Mouse (Mus musculus) T-helper 2 cell (primary cell): ENCODE measurements around the gene Rreb1.

Source experiments
- in situ Hi-C: fragments of 300-600 bp; cut with MboI, MseI; formaldehyde crosslinking; loops from one replicate; pipeline ENCODE4 v1.15.1; 2025; ENCODE audit warnings: high pct_unique_total_duplicates

The Rreb1 gene

GRCm38 (mm10) chr13:37969988-37970387, 191.8 kb downstream of the Rreb1 start:
- in situ Hi-C loops, result no loop called here

- in situ Hi-C loops, result no loop called here
These were observed 192.8 kb downstream of the Rreb1 start for GRCm38 (mm10) chr13:37970887-37971530.

GRCm38 (mm10) chr13:37974036-37974435, 195.8 kb downstream of the Rreb1 start:
- in situ Hi-C loops, result no loop called here

- in situ Hi-C loops, result no loop called here
These were observed 196.5 kb downstream of the Rreb1 start for GRCm38 (mm10) chr13:37974731-37975130.

GRCm38 (mm10) chr13:37979506-37979905, 201.3 kb downstream of the Rreb1 start:
- in situ Hi-C loops, result no loop called here

GRCm38 (mm10) chr13:37980346-37980745, 202.1 kb downstream of the Rreb1 start:
- in situ Hi-C loops, result no loop called here

- in situ Hi-C loops, result no loop called here
These were observed 202.9 kb downstream of the Rreb1 start for GRCm38 (mm10) chr13:37981063-37981462.

- in situ Hi-C loops, result no loop called here
These were observed 208.0 kb downstream of the Rreb1 start for GRCm38 (mm10) chr13:37986166-37986565.

GRCm38 (mm10) chr13:37989701-37990100, 211.5 kb downstream of the Rreb1 start:
- in situ Hi-C loops, result no loop called here

- in situ Hi-C loops, result no loop called here
These were observed 214.6 kb downstream of the Rreb1 start for GRCm38 (mm10) chr13:37992638-37993371.

- in situ Hi-C loops, result no loop called here
These were observed 215.1 kb downstream of the Rreb1 start for GRCm38 (mm10) chr13:37993376-37993703.

- in situ Hi-C loops, result no loop called here
These were observed 215.7 kb downstream of the Rreb1 start, which contains the start of gene Ssr1 for GRCm38 (mm10) chr13:37993704-37994404. Ssr1 (minus strand) TSS chr13:37994217.

GRCm38 (mm10) chr13:37994405-37994749, 216.2 kb downstream of the Rreb1 start:
- in situ Hi-C loops, result no loop called here

GRCm38 (mm10) chr13:37999713-38000112, 221.5 kb downstream of the Rreb1 start:
- in situ Hi-C loops, result no loop called here
